Mouse (Mus musculus): ENCODE data around the gene Ppm1m.
A peak's percentile ranks its signal among the peaks of the same experiment; 100 is the strongest.
"Not testable (repeated sequence)": the region's sequence is repeated elsewhere in the genome, so short reads cannot be mapped to it uniquely, and the experiment has no call there.

Ppm1m gene

GRCm38 (mm10) chr9:106192998-106193397, 6.5 kb downstream of the Ppm1m start:
- no peak for DNase-seq (ENCODE audit: low read depth, low spot score)

DNA sequence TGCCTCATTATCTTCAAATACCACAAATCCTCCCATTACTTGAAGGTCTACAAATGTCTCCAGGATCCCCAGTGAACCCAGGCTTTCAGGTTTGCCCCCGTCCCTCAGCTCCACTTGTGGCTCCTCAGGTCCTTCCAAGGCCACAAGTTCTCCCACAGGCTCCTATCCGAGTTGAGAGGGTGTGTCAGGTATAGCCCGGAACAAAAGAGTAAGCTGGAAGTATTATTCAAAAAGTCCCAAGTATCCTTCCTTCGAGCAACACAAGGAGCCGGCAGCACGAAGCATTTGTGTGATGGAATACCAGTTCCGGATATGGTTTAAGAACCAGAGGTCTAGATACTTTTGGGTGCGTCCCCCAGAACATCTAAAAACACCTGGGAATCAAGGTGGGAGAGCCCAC, 7.5 kb downstream of the Ppm1m start:
- DNase-seq (ENCODE audit: low read depth, low spot score), result no peak

- no peak for DNase-seq (ENCODE audit: low read depth, low spot score)
These were observed 8.2 kb downstream of the Ppm1m start for GRCm38 (mm10) chr9:106191355-106191754.

DNA sequence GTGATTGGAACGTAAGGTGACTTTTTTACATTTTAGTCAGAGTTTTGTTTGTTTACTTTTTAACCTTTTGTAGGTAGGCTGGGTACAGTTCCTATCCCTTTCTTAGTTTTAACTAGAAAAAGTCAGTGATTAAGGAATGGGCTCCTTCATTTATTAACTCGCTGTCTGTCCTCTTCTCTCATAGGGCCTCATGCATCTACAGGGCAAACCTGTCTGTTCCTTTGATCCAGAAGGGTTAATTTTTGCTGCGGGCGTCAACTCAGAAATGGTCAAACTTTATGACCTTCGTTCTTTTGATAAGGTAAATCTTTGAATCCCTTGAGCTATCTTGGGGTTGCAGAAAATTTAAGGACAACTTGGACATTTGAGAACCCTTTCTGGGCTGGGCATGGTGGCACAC, 15.6 kb downstream of the Ppm1m start:
- DNase-seq (ENCODE audit: low read depth, low spot score), result no peak

GRCm38 (mm10) chr9:106182146-106182545, 17.4 kb downstream of the Ppm1m start:
- DNase-seq (ENCODE audit: low read depth, low spot score), result no peak

DNA sequence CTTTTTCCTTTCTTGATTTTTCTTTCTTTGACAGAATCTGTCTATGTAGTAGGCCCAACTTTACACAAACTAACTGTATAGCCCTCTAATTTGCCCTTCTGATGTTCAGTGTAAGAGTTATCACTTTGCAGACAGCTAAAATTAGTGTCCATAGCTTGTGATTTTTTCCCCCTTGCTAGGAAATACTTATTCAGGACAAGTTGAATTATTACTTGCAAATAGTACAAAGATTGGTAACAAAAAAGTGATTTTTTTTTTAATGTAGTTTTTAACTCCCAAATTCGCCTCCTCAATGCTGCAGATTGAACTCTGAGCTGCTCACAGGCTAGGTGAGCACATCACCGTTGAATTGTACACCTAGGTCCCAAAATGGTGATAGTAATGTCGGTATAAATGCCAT, 19.6 kb downstream of the Ppm1m start:
- DNase-seq (ENCODE audit: low read depth, low spot score), result no peak

- DNase-seq (ENCODE audit: low read depth, low spot score), result no peak
These were observed 20.1 kb downstream of the Ppm1m start for GRCm38 (mm10) chr9:106179454-106179853.

- no peak for DNase-seq (ENCODE audit: low read depth, low spot score)
These were observed 21.7 kb downstream of the Ppm1m start for GRCm38 (mm10) chr9:106177799-106178198.

GRCm38 (mm10) chr9:106176769-106177168, 22.8 kb downstream of the Ppm1m start:
- DNase-seq (ENCODE audit: low read depth, low spot score), result no peak

DNA sequence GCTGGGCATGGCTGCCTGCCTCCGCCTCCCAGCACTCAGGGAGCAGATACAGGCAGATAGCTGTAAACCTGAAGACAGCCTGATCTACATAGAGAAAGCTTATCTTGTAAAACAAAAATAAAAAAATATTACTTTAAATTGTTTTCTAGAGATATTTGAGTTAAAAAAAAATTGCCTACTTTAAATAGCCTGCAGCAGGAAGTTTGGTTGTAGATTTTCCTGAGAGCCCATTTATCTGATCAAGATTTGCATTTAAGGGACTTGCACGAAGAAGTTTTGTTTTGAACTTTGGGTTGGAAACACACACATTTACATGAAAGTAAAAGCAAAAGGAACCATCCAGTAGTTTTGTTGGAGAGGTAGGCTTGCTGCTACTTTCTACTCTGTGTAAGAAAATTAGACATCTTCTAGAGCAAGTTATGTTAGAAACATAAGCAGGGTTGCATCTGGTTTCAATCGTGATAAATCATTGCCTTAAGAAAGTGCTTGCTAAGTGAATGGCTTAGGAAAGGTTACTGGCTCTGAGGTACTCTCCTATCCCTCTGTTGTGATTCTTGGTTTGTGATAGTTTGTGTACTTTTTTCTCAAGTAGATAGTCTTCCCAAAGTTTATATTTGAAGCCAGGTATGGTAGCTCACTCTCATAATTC, 23.9 kb downstream of the Ppm1m start:
- DNase-seq (ENCODE audit: low read depth, low spot score), result no peak

DNA sequence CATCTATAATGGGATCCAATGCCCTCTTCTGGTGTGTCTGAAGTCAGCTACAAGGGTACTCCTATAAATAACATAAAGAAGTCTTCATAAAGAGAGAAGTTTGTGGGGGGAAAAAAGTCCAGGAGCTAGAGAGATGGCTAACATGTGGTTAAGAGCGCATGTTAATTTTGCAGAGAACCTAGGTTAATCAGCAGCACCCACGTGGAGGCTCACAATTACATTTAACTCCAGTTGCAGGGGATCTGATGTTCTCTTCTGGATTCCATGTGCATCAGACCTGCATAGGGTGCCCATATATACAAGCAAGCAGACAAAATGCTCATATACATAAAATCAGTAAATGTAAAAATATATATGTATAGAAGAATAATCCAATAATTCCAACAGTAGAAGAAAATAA, 26.2 kb downstream of the Ppm1m start:
- no peak for DNase-seq (ENCODE audit: low read depth, low spot score)

GRCm38 (mm10) chr9:106172527-106172926, 27.0 kb downstream of the Ppm1m start:
- no peak for DNase-seq (ENCODE audit: low read depth, low spot score)

GRCm38 (mm10) chr9:106171346-106172158, 28.0 kb downstream of the Ppm1m start:
- DNase-seq (ENCODE audit: low read depth, low spot score), result peak; percentile 43

DNA sequence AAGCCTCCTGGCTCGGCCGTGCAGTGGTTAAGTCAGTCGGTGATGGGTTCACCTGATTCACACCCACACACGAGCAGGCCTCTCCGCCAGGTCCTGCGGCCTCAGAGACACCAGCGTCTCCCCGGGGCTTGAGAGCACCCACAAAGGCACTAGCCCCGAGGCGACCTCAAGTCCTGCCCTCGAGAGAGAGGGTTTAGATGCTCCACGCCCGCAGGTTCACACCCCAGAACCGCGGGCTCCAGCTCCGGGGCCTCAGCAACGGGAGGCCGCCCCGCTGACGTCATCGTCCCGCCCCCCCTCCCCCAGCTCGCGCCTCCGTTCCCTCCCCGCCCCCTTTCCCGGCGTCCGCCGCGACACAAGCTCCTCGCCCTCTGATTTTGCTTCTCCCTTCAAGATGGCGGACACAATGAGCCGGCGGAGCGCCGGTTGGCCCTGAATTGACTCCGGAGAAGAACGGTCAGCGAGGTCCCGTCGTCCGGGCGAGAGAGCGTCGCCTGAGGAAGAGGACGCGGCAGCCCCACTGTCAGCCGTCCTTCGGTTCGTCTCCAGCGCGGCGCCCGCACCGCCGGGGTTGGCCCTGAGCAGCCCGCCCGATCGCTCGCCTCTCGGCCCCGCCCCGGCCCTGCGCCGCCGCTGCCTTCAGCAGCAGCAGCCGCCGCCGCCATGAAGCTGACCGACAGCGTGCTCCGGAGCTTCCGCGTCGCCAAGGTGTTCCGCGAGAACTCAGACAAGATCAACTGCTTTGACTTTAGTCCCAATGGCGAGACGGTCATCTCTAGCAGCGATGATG, 28.8 kb downstream of the Ppm1m start, which contains the start of gene Wdr82:
Wdr82 (plus strand) TSS at position 373 of the 790 bp plus-strand sequence.
- peak; percentile 87 for DNase-seq (ENCODE audit: low read depth, low spot score)

DNA sequence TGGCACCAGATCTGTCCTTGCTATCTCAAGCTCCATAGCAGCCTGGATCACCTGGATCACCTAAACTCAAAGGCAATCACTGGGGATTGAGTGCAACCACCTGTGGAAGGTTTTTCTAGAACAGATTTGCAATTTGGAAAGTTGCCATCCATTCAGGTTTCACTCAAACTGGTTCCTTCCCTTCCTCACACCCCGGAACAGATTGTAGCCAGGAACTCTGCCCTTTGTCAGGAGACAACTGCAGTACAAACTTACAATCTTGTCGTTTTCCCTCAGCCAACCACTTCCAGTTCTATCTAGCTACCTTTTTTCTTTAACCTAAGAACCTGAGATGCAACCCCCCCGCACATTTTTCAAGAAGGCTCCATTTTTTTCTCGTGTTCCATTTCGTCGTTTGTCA, 29.6 kb downstream of the Ppm1m start:
- DNase-seq (ENCODE audit: low read depth, low spot score), result no peak

DNA sequence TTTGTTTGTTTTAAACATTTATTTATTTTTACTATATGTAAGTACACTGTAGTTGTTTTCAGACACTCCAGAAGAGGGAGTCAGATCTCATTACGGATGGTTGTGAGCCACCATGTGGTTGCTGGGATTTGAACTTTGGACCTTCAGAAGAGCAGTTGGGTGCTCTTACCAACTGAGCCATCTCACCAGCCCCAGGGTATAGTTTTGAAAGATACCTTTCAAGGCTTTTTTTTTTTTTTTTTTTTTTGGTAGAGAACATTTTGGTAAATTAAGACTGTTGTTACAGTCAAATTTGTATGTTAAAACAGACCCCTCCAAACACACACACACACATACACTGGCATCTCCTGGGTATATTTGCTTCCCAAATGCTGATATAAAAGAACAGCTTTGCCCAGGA, 30.5 kb downstream of the Ppm1m start:
- not testable (repeated sequence) for DNase-seq (ENCODE audit: low read depth, low spot score)

GRCm38 (mm10) chr9:106167703-106168102, 31.8 kb downstream of the Ppm1m start:
- DNase-seq (ENCODE audit: low read depth, low spot score), result no peak

DNA sequence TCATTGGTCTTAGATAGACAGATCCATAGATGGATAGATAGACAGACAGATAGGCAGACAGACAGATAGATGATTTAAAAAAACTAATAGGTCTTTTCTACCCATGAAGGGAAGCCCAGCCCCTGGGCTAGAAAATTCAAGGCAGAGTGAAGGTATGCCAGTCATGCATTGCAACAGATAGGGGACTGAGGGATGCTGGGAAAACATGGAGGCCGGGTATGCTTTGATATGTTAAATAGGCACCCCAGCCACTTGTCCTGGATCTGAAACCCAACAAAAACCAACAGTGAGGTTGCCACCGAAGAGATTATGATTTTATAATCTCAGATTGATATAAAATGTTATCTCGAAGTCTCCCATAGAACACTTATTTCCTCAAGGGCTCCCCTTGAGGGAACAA, 32.3 kb downstream of the Ppm1m start:
- no peak for DNase-seq (ENCODE audit: low read depth, low spot score)

DNA sequence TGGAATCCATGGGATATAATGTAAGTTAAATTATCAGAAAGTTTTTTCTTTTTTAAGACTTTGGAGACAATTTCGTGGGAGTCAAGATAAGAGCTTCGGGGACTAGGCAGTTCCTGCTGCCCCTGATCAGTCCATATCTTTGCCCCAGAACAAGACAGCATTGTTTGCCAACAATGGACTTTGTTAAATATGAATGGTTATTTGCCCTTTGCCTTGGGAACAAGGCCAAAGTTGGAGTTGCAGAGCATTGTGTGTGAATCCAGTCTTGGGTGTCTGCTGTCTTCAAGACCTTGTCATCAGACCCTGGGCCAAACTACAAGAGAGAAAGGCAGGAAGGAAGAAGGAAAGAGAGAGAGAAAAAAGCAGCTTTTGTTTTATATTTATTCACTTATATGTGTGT, 32.8 kb downstream of the Ppm1m start:
- DNase-seq (ENCODE audit: low read depth, low spot score), result no peak

DNA sequence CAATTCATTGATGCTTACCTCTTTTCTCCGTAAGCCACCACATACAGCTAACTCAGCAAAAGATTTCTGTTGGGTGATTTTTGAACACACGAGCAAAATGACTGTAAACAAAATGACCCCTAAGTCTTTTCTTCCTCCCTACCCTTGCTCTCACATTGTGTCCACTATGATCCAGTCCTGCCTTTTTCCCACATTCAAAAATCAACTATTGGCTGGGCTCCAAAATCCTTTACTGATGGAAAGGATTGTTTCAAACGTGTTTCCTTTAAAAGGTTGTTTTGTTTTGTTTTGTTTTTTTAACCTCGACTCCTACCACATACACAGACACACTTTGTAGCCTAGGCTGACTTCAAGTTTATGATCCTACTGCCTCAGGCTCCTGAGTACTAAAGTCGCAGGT, 39.1 kb downstream of the Ppm1m start:
- DNase-seq (ENCODE audit: low read depth, low spot score), result no peak

DNA sequence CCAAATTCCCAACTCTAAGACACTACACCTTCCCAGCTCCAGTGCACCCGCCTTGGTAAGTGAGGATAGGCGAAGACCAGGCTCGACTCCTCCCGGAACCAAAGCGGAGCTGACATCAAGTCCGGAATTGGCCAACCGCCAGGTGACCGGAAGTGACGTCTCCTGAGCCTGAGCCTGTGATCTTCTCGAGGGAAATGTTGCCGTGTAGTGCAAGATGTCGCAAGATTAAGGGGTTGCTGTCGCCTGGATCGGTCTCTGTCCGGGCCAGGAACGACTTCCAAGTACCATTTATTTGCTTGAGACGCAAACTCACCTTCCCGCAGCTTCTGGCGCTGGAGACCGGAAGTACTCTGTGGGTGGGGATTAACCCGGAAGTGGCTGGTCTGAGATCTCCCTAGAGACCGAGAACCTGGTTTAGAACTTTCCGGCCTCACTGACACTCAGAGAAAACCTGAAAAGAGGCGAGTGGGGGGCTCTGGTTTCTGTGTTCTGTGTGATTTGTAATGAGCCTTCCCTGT, 39.7 kb downstream of the Ppm1m start:
- DNase-seq (ENCODE audit: low read depth, low spot score), result peak; percentile 92

GRCm38 (mm10) chr9:106159237-106159636, 40.3 kb downstream of the Ppm1m start:
- no peak for DNase-seq (ENCODE audit: low read depth, low spot score)
